Mouse (Mus musculus): ENCODE data around the gene Ush2a. TPM values are rescaled to one million over a fixed set of nuclear protein-coding genes. Genes with fewer than 3 reads are reported as not detected.

Gene Ush2a
- polyA plus RNA-seq, 1 experiment, result not detected

DNA sequence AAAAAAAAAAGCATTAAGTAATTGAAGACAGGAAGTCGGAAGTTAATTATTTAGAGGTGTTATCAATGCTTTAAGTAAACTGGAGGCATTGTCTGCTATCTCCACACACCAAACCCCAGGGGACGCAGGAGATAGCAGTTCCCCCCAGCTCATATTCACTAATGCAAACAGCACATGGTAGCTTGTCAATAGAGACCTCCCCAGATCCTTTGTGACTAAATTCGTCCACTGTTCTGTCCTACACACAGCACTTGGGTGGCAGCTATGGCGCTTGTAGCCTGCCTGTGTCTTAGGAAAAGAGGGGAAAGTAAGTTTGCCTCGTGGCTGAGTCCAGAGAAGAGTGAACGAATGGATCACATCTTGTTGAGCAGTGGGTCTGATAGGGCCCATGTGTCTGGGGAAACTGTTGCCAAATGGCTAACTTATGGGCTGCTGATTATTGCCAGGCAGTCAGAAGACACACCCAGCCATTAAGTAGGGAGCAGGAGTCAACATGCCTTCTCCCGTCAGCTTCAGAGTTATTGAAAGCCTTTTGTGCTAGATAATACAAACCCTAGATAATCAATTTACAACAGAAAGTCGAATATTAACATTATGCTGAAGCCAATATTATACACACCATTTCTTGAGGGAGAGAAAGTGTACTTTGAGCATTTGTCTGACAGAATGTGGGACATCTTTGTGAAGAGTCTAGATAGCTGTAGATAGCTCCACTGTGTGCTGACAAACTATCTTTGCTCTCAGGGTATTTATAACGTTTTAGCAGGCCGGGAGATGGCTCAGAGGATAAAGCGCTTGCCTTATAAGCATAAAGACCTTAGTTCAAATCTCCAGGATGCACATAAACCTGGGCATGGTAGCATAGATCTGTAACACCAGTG lies 568.9 kb downstream of the Ush2a start:
- TF ChIP-seq POLR2A (IDR thresholded peaks at IDR 0.05; ENCODE audit: insufficient read depth, low read depth, low read length) (no peak), CTCF (IDR thresholded peaks at IDR 0.05; ENCODE audit: insufficient read depth, low read depth, low read length) (no peak)
- H3K4me3 ChIP-seq (ENCODE audit: insufficient read depth, low read depth, low read length), result no peak overlapping the region
- H3K4me1 ChIP-seq (ENCODE audit: control insufficient read depth, insufficient read depth, low read length), result peaks cover 4% of the 10 kb centered on the region; the same call in 1 of the 2 replicates
- WGBS, result 84% methylated on average over 11 of the region's 11 CpGs
- H3K27ac ChIP-seq (ENCODE audit: insufficient read depth, low read depth, low read length), result no peak overlapping the region

DNA sequence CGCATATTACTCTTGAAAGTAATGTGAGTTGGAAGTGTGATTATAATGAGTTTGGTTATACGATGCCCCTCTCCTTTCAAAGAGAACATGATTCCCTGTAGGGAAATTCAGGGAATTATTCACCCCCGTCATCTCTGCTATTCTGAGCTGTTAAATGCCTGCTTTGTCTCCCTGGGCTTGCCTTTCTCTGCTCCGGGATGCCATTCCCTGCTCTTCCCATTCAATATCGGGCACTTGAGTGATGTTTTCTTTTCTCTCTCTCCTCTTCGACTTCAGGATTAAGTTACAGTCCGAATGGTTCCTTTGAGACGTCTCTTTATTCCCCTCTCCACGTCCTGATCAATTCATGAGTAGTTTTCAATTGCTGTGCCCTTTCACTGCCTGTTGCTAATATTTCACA lies 572.1 kb downstream of the Ush2a start:
- 48% methylated on average over 9 of the region's 9 CpGs for WGBS
- no peak for TF ChIP-seq CTCF (IDR thresholded peaks at IDR 0.05; ENCODE audit: insufficient read depth, low read depth, low read length)
- 0 out of 2 replicates have a peak, but pooled peaks cover 2% of the 10 kb centered on the region for H3K4me1 ChIP-seq (ENCODE audit: control insufficient read depth, insufficient read depth, low read length)
- no peak overlapping the region for H3K4me3 ChIP-seq (ENCODE audit: insufficient read depth, low read depth, low read length)
- H3K27ac ChIP-seq (ENCODE audit: insufficient read depth, low read depth, low read length), result no peak overlapping the region

DNA sequence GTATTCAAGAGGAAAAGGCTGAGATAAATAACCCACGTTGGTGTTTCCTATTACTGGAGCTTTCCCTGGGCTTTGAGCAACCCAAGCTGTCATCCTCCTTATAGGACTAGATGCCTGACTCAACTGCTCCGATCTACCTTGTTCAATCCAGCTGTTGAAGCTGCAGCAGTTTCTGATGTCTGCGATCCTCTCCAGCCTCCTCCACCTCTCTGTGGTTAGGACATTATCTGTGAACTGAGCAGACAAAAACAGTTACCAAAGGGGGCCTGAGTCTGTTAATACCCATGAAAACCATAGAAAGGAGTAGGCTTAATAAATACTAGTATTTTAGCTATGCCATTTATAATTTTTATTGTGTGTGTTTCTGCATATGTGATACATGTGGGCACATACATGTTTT lies 572.9 kb downstream of the Ush2a start:
- 0 out of 2 replicates have a peak, but pooled peaks cover 2% of the 10 kb centered on the region for H3K4me1 ChIP-seq (ENCODE audit: control insufficient read depth, insufficient read depth, low read length)

DNA sequence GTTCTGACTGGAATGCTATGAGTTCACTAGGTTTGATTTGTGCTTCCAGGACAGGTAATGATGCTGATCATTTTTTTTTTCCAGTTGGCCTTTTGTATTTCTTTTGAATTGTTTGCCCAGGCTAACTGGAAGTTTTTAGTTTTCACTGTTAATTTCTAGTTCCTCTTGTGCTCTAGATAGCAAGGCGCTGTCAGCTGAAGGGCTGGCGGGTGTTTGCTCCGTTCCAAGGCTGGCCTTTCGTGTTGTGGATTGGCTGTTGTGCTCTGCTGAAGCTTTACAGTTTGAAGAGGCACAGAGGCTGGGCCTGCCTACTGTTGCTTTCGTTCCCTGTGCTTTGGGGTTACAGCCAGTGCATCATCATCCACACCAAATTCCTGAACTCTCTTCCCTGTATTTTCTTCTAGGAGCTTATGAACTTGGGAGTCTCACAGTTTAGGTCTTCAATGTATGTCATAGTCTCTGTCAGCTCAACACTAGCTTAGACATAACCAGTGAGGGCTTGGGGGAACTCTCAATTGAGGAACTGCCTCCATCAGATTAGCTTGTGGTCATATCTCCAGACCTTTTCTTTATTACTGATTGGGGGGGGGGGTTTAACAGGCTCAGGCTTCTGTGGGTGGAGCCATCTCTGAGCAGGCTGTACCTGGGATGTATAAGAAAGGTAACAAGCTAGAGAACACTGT lies 575.9 kb downstream of the Ush2a start:
- Histone ChIP-seq H3K4me1 (ENCODE audit: control insufficient read depth, insufficient read depth, low read length) (0 out of 2 replicates have a peak, but pooled peaks cover 2% of the 10 kb centered on the region), H3K27ac (ENCODE audit: insufficient read depth, low read depth, low read length) (no peak overlapping the region), H3K4me3 (ENCODE audit: insufficient read depth, low read depth, low read length) (no peak overlapping the region)
- TF ChIP-seq CTCF (IDR thresholded peaks at IDR 0.05; ENCODE audit: insufficient read depth, low read depth, low read length), result no peak
- TF ChIP-seq POLR2A (IDR thresholded peaks at IDR 0.05; ENCODE audit: insufficient read depth, low read depth, low read length), result no peak
- 88% methylated on average over 5 of the region's 5 CpGs for WGBS

More for the DNA sequence above, 572.9 kb downstream of the Ush2a start:
- TF ChIP-seq POLR2A (IDR thresholded peaks at IDR 0.05; ENCODE audit: insufficient read depth, low read depth, low read length) (no peak), CTCF (IDR thresholded peaks at IDR 0.05; ENCODE audit: insufficient read depth, low read depth, low read length) (no peak)
- no peak overlapping the region for H3K27ac ChIP-seq (ENCODE audit: insufficient read depth, low read depth, low read length)
- WGBS, result 70% methylated on average over 3 of the region's 3 CpGs
- H3K4me3 ChIP-seq (ENCODE audit: insufficient read depth, low read depth, low read length), result no peak overlapping the region

DNA sequence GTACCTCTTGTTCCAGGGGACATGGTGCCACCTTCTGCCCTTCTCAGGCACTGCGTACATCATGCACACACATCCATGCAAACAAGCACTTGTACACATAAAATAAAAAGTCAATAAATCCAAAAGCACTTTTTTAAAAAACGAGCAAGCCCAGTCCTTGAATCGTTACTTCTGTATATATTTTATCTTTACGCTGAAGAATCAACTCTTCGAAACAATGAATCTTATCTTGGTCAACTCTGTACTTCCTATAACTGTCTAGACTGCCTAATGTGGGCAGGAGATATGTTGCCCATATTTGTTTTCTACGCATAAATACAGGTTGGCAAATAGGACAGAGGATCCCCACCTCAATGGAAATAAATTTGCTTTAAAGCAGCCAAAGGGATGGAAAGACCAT lies 585.4 kb downstream of the Ush2a start:
- Histone ChIP-seq H3K27ac (ENCODE audit: insufficient read depth, low read depth, low read length) (no peak overlapping the region), H3K4me1 (ENCODE audit: control insufficient read depth, insufficient read depth, low read length) (no peaks in the 10 kb centered on the region), H3K4me3 (ENCODE audit: insufficient read depth, low read depth, low read length) (no peak overlapping the region)
- TF ChIP-seq POLR2A (IDR thresholded peaks at IDR 0.05; ENCODE audit: insufficient read depth, low read depth, low read length) (no peak), CTCF (IDR thresholded peaks at IDR 0.05; ENCODE audit: insufficient read depth, low read depth, low read length) (no peak)
- WGBS, result 98% methylated on average over 6 of the region's 6 CpGs

DNA sequence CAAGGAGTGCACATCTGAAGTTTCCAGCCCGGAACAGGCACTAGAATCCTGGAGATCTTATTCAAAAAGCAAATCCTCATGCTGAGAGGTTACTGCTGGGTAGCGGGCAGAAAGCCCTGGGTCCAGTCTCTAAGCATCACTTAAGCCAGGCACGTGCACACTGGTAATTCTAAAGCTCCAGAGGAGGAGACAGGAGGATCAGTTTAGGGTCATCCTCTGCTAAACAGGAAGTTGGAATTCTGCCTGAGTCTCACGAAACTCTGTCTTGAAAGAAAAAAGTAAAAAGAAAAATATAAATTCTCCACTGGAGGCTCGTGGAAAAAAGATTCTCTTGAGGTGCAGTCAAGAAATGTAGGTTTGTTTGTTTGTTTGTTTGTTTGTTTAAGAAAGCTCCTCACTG lies 591.0 kb downstream of the Ush2a start:
- WGBS, result 77% methylated on average over 5 of the region's 5 CpGs
- no peak overlapping the region for H3K4me3 ChIP-seq (ENCODE audit: insufficient read depth, low read depth, low read length)
- H3K27ac ChIP-seq (ENCODE audit: insufficient read depth, low read depth, low read length), result no peak overlapping the region
- TF ChIP-seq POLR2A (IDR thresholded peaks at IDR 0.05; ENCODE audit: insufficient read depth, low read depth, low read length), result no peak
- TF ChIP-seq CTCF (IDR thresholded peaks at IDR 0.05; ENCODE audit: insufficient read depth, low read depth, low read length), result no peak
- no peaks in the 10 kb centered on the region for H3K4me1 ChIP-seq (ENCODE audit: control insufficient read depth, insufficient read depth, low read length)

DNA sequence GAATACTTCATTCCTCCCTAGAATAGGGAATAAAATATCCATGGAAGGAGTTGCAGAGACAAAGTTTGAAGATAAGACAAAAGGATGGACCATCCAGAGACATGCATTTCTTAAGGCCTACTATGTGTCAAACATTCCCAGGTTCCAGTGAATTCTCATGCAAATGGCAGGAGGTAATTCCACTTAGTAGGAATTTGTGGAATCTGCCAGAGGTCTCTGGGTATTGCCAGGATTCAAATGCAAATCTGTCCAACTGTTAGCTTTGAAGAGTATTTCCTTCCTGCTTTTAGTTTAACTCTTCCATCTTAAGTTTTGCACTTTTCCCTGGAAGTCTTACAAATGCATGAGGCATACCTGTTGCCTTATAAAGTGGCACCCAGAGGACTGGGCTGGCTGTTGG lies 592.4 kb downstream of the Ush2a start:
- Histone ChIP-seq H3K4me3 (ENCODE audit: insufficient read depth, low read depth, low read length) (no peak overlapping the region), H3K4me1 (ENCODE audit: control insufficient read depth, insufficient read depth, low read length) (no peaks in the 10 kb centered on the region), H3K27ac (ENCODE audit: insufficient read depth, low read depth, low read length) (no peak overlapping the region)
- TF ChIP-seq POLR2A (IDR thresholded peaks at IDR 0.05; ENCODE audit: insufficient read depth, low read depth, low read length) (no peak), CTCF (IDR thresholded peaks at IDR 0.05; ENCODE audit: insufficient read depth, low read depth, low read length) (no peak)

DNA sequence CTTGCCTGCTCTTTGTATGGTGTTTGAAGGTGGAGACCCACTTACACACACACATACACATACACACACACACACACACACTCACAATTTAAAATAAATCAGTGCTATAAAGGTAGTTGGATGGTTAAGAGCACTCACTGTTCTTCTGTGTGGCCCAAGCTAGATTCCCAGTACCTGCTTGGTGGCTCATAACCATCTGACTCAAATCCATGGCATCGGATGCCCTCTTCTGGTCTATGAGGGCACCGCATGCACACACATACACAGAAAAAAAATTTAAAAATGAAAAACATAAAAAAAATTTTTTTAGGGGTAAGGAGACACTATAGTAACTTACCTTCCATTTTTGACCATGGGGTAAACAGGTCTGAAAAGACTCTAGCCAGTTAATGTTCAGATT lies 593.2 kb downstream of the Ush2a start:
- TF ChIP-seq POLR2A (IDR thresholded peaks at IDR 0.05; ENCODE audit: insufficient read depth, low read depth, low read length) (no peak), CTCF (IDR thresholded peaks at IDR 0.05; ENCODE audit: insufficient read depth, low read depth, low read length) (no peak)
- H3K4me3 ChIP-seq (ENCODE audit: insufficient read depth, low read depth, low read length), result no peak overlapping the region
- 97% methylated on average over 2 of the region's 2 CpGs for WGBS

DNA sequence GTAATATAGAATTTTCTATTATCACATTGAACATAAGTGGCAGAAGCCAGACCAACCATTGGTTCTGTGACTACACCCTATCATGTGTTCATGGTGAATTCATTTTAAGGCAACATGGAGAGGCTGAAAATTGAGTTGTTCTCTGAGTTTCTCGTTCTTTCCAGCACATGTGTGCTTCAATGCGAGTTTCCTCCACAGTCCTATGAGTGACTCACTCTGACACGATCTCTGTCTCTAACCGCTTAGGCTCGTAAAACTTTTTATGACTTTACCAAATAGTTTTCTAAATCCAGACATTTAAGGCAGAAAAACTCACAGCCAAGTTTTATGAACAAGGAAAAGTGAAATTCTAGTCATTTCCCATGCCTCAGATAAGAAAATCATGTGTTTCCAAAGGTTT lies 597.9 kb downstream of the Ush2a start:
- no peak overlapping the region for H3K4me3 ChIP-seq (ENCODE audit: insufficient read depth, low read depth, low read length)
- H3K4me1 ChIP-seq (ENCODE audit: control insufficient read depth, insufficient read depth, low read length), result 0 out of 2 replicates have a peak, but pooled peaks cover 2% of the 10 kb centered on the region
- TF ChIP-seq CTCF (IDR thresholded peaks at IDR 0.05; ENCODE audit: insufficient read depth, low read depth, low read length) (no peak), POLR2A (IDR thresholded peaks at IDR 0.05; ENCODE audit: insufficient read depth, low read depth, low read length) (no peak)
- H3K27ac ChIP-seq (ENCODE audit: insufficient read depth, low read depth, low read length), result no peak overlapping the region
- WGBS, result 59% methylated on average over 5 of the region's 5 CpGs

More for the DNA sequence above, 593.2 kb downstream of the Ush2a start:
- no peaks in the 10 kb centered on the region for H3K4me1 ChIP-seq (ENCODE audit: control insufficient read depth, insufficient read depth, low read length)
- no peak overlapping the region for H3K27ac ChIP-seq (ENCODE audit: insufficient read depth, low read depth, low read length)

Data from olfactory bulb, adult 2 months (tissue).